Mouse (Mus musculus): ENCODE results near the gene Gm10037. TPM values are rescaled to one million over a fixed set of nuclear protein-coding genes. Genes with fewer than 3 reads are reported as not detected.
"Not testable (repeated sequence)": the region's sequence is repeated elsewhere in the genome, so short reads cannot be mapped to it uniquely, and the experiment has no call there.

Gene Gm10037
- not detected for polyA plus RNA-seq (2012; fragmentation: generic; extraction: Trizol)
- long read RNA-seq, experiment 1 = 0 reads
- long read RNA-seq, experiment 2 = 0 reads

DNA sequence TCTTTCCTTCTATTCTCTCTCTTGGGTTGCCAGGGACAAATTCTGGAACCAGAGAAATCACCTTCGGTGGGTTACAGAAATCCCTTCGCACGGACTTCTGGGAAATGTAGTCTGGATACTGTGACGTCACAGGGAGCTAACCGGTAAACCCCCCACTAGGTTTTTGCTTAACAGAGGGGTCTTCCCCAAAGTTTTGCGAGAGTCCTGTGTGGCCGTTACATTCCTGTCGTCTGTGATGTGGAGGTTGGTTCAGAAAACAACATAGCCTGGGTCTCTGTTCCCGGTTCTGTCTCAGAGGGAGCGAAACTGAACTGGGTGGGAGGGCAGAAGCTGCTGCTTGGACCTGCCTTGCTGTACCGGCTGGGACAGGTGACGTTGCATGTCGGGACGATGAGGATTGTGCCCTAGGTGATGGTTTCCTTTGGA lies at the start of gene Gm10037:
TSS of gene Gm10037 (plus strand) at position 196 of the 426 bp plus-strand sequence.
- TF ChIP-seq FOSL1 (IDR thresholded peaks at IDR 0.05; ENCODE audit: insufficient read depth, low read length, poor library complexity, severe bottlenecking) = no peak
- TF ChIP-seq MYOD1 (IDR thresholded peaks at IDR 0.05; ENCODE audit: control insufficient read depth, insufficient read length, low read depth) = no peak
- no peak for TF ChIP-seq CTCF (IDR thresholded peaks at IDR 0.05; ENCODE audit: control insufficient read depth, insufficient read depth, insufficient read length)
- TF ChIP-seq MYOG (IDR thresholded peaks at IDR 0.05; ENCODE audit: control insufficient read depth, extremely low read depth, insufficient read length) = no peak
- no peak for TF ChIP-seq CEBPB (IDR thresholded peaks at IDR 0.05; ENCODE audit: low read depth)
- no peak for TF ChIP-seq USF1 (IDR thresholded peaks at IDR 0.05; ENCODE audit: low read depth)
- no peak for TF ChIP-seq MAX (IDR thresholded peaks at IDR 0.05)
- no peaks in the 10 kb centered on the region for H3K36me3 ChIP-seq (ENCODE audit: control insufficient read depth, insufficient read depth)
- H3K79me3 ChIP-seq (ENCODE audit: low read depth) = no peaks in the 10 kb centered on the region
- H3ac ChIP-seq (ENCODE audit: control insufficient read depth, insufficient read length, low read depth) = no peak within 1 kb of the TSS
- H3K79me2 ChIP-seq (ENCODE audit: control insufficient read depth, insufficient read depth) = no peaks in the 10 kb centered on the region
- H3K27me3 ChIP-seq (ENCODE audit: control insufficient read depth, insufficient read depth, insufficient read length) = no peaks in the 10 kb centered on the region
- no peak within 1 kb of the TSS for H3K4me3 ChIP-seq (ENCODE audit: insufficient read depth, poor library complexity, severe bottlenecking)

DNA sequence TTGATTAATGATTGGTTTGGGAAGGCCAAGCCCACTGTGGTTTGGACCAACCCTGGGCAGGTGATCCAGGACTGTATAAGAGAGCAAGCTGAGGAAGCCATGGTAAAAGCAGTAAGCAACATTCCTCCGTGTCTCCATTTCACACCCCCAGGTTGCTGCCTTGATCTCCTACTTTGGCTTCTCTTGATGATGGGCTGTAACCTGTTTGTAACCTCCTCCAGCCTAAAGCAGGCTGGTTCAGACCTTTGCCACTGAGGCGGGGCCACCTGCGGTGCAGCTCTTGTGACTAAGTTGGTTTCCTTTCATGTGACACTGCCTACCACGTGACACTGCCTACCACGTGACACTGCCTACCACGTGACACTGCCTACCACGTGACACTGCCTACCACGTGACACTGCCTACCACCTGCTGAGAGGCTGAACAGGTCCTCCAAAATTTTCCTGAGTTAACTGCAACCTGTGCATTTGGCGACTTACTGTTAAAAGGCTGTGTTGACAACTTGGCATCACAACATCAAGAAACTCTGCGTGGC lies 38.9 kb upstream of the Gm10037 start:
- no peak overlapping the region for H3K4me3 ChIP-seq (ENCODE audit: insufficient read depth, poor library complexity, severe bottlenecking)

GRCm38 (mm10) chr13:67798618-67799017 lies 32.3 kb upstream of the Gm10037 start:
- Histone ChIP-seq H3K79me3 (ENCODE audit: low read depth) (no peaks in the 10 kb centered on the region), H3K4me3 (ENCODE audit: insufficient read depth, poor library complexity, severe bottlenecking) (no peak overlapping the region), H3K27me3 (ENCODE audit: control insufficient read depth, insufficient read depth, insufficient read length) (no peaks in the 10 kb centered on the region), H3K36me3 (ENCODE audit: control insufficient read depth, insufficient read depth) (no peaks in the 10 kb centered on the region), H3ac (ENCODE audit: control insufficient read depth, insufficient read length, low read depth) (no peak overlapping the region), H3K79me2 (ENCODE audit: control insufficient read depth, insufficient read depth) (no peaks in the 10 kb centered on the region)
- TF ChIP-seq MAX (IDR thresholded peaks at IDR 0.05) (no peak), FOSL1 (IDR thresholded peaks at IDR 0.05; ENCODE audit: insufficient read depth, low read length, poor library complexity, severe bottlenecking) (no peak), CTCF (IDR thresholded peaks at IDR 0.05; ENCODE audit: control insufficient read depth, insufficient read depth, insufficient read length) (no peak), CEBPB (IDR thresholded peaks at IDR 0.05; ENCODE audit: low read depth) (no peak), USF1 (IDR thresholded peaks at IDR 0.05; ENCODE audit: low read depth) (no peak), MYOD1 (IDR thresholded peaks at IDR 0.05; ENCODE audit: control insufficient read depth, insufficient read length, low read depth) (no peak), MYOG (IDR thresholded peaks at IDR 0.05; ENCODE audit: control insufficient read depth, extremely low read depth, insufficient read length) (no peak)

More for the DNA sequence above, 38.9 kb upstream of the Gm10037 start:
- Histone ChIP-seq H3K36me3 (ENCODE audit: control insufficient read depth, insufficient read depth) (no peaks in the 10 kb centered on the region), H3K27me3 (ENCODE audit: control insufficient read depth, insufficient read depth, insufficient read length) (no peaks in the 10 kb centered on the region), H3K79me2 (ENCODE audit: control insufficient read depth, insufficient read depth) (no peaks in the 10 kb centered on the region), H3ac (ENCODE audit: control insufficient read depth, insufficient read length, low read depth) (no peak overlapping the region), H3K79me3 (ENCODE audit: low read depth) (no peaks in the 10 kb centered on the region)
- no peak for TF ChIP-seq USF1 (IDR thresholded peaks at IDR 0.05; ENCODE audit: low read depth)
- no peak for TF ChIP-seq MYOD1 (IDR thresholded peaks at IDR 0.05; ENCODE audit: control insufficient read depth, insufficient read length, low read depth)
- no peak for TF ChIP-seq CTCF (IDR thresholded peaks at IDR 0.05; ENCODE audit: control insufficient read depth, insufficient read depth, insufficient read length)
- TF ChIP-seq CEBPB (IDR thresholded peaks at IDR 0.05; ENCODE audit: low read depth) = no peak
- TF ChIP-seq MAX (IDR thresholded peaks at IDR 0.05) = no peak
- no peak for TF ChIP-seq MYOG (IDR thresholded peaks at IDR 0.05; ENCODE audit: control insufficient read depth, extremely low read depth, insufficient read length)
- TF ChIP-seq FOSL1 (IDR thresholded peaks at IDR 0.05; ENCODE audit: insufficient read depth, low read length, poor library complexity, severe bottlenecking) = no peak

DNA sequence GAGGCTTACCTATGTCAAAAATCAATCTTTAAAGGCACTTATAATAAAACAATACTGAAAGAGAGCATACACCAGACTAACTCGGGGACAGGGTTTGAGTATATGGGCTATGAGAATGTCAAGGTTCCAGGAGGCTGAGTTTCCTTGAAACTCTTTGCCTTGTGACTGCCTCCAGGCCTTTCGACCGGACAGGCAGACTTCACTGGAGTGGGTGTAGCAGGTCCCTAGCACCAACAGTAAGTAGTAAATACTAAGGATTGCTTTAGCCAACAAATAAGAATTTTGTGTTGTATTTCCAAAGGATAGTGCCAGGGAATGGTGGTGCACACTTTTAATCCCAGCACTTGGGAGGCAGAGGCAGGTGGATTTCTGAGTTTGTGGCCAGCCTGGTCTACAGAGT lies 31.8 kb upstream of the Gm10037 start:
- H3K4me3 ChIP-seq (ENCODE audit: insufficient read depth, poor library complexity, severe bottlenecking); H3K36me3 ChIP-seq (ENCODE audit: control insufficient read depth, insufficient read depth); H3K79me2 ChIP-seq (ENCODE audit: control insufficient read depth, insufficient read depth); H3K79me3 ChIP-seq (ENCODE audit: low read depth); H3ac ChIP-seq (ENCODE audit: control insufficient read depth, insufficient read length, low read depth); H3K27me3 ChIP-seq (ENCODE audit: control insufficient read depth, insufficient read depth, insufficient read length): not testable (repeated sequence)

- no peaks in the 10 kb centered on the region for H3K79me3 ChIP-seq (ENCODE audit: low read depth)
- no peaks in the 10 kb centered on the region for H3K27me3 ChIP-seq (ENCODE audit: control insufficient read depth, insufficient read depth, insufficient read length)
- TF ChIP-seq MAX (IDR thresholded peaks at IDR 0.05) = no peak
- TF ChIP-seq MYOG (IDR thresholded peaks at IDR 0.05; ENCODE audit: control insufficient read depth, extremely low read depth, insufficient read length) = no peak
- no peak for TF ChIP-seq CEBPB (IDR thresholded peaks at IDR 0.05; ENCODE audit: low read depth)
- no peak for TF ChIP-seq CTCF (IDR thresholded peaks at IDR 0.05; ENCODE audit: control insufficient read depth, insufficient read depth, insufficient read length)
- TF ChIP-seq USF1 (IDR thresholded peaks at IDR 0.05; ENCODE audit: low read depth) = no peak
- no peak for TF ChIP-seq MYOD1 (IDR thresholded peaks at IDR 0.05; ENCODE audit: control insufficient read depth, insufficient read length, low read depth)
- no peak for TF ChIP-seq FOSL1 (IDR thresholded peaks at IDR 0.05; ENCODE audit: insufficient read depth, low read length, poor library complexity, severe bottlenecking)
- no peaks in the 10 kb centered on the region for H3K36me3 ChIP-seq (ENCODE audit: control insufficient read depth, insufficient read depth)
- H3K4me3 ChIP-seq (ENCODE audit: insufficient read depth, poor library complexity, severe bottlenecking) = no peak overlapping the region
- no peak overlapping the region for H3ac ChIP-seq (ENCODE audit: control insufficient read depth, insufficient read length, low read depth)
- H3K79me2 ChIP-seq (ENCODE audit: control insufficient read depth, insufficient read depth) = no peaks in the 10 kb centered on the region
These were observed 19.2 kb upstream of the Gm10037 start for GRCm38 (mm10) chr13:67811651-67812210.

Data from C2C12 (cell line).